Mouse (Mus musculus): ENCODE measurements around the gene Vps37b. TPM values are rescaled to one million over a fixed set of nuclear protein-coding genes. Genes with fewer than 3 reads are reported as not detected.
A peak's percentile ranks its signal among the peaks of the same experiment; 100 is the strongest.

The Vps37b gene
- polyA plus RNA-seq, 1 experiment from 2014 or later, result 58.1 TPM

GRCm38 (mm10) chr5:123979221-123979979, 52.7 kb downstream of the Vps37b start:
- H3K27me3 ChIP-seq (ENCODE audit: low read depth, poor library complexity, severe bottlenecking), result peaks cover 25% of the 10 kb centered on the region
- H3K9me3 ChIP-seq (replicated peaks), result no peaks in the 10 kb centered on the region
- 82% methylated on average over 18 of the region's 18 CpGs for WGBS
- H3K27ac ChIP-seq (replicated peaks), result no peak overlapping the region
- H3K4me3 ChIP-seq, result no peak overlapping the region
- no peak for DNase-seq (ENCODE audit: low spot score)
- H3K4me1 ChIP-seq, result peaks cover 35% of the 10 kb centered on the region
- no peaks in the 10 kb centered on the region for H3K36me3 ChIP-seq

GRCm38 (mm10) chr5:123978131-123978530, 53.9 kb downstream of the Vps37b start:
- 86% methylated on average over 5 of the region's 5 CpGs for WGBS
- Histone ChIP-seq H3K27ac (replicated peaks) (no peak overlapping the region), H3K9me3 (replicated peaks) (no peaks in the 10 kb centered on the region), H3K36me3 (no peaks in the 10 kb centered on the region), H3K27me3 (ENCODE audit: low read depth, poor library complexity, severe bottlenecking) (peaks cover 35% of the 10 kb centered on the region), H3K4me1 (peaks cover 46% of the 10 kb centered on the region), H3K4me3 (no peak overlapping the region)
- no peak for DNase-seq (ENCODE audit: low spot score)

- DNase-seq (ENCODE audit: low spot score), result no peak
- H3K9me3 ChIP-seq (replicated peaks), result no peaks in the 10 kb centered on the region
- no peak overlapping the region for H3K4me3 ChIP-seq
- H3K27me3 ChIP-seq (ENCODE audit: low read depth, poor library complexity, severe bottlenecking), result peaks cover 44% of the 10 kb centered on the region
- peaks cover 48% of the 10 kb centered on the region for H3K4me1 ChIP-seq
- H3K36me3 ChIP-seq, result no peaks in the 10 kb centered on the region
- H3K27ac ChIP-seq (replicated peaks), result no peak overlapping the region
- WGBS, result 55% methylated on average over 3 of the region's 3 CpGs
Observed at GRCm38 (mm10) chr5:123977231-123977630, 54.8 kb downstream of the Vps37b start.

GRCm38 (mm10) chr5:123975668-123976180, 56.3 kb downstream of the Vps37b start:
- no peak for DNase-seq (ENCODE audit: low spot score)
- Histone ChIP-seq H3K27ac (replicated peaks) (no peak overlapping the region), H3K4me3 (no peak overlapping the region), H3K36me3 (no peaks in the 10 kb centered on the region), H3K27me3 (ENCODE audit: low read depth, poor library complexity, severe bottlenecking) (peaks cover 49% of the 10 kb centered on the region), H3K4me1 (peaks cover 48% of the 10 kb centered on the region), H3K9me3 (replicated peaks) (no peaks in the 10 kb centered on the region)
- 89% methylated on average over 6 of the region's 6 CpGs for WGBS

GRCm38 (mm10) chr5:123974616-123975111, 57.4 kb downstream of the Vps37b start:
- peaks cover 42% of the 10 kb centered on the region for H3K4me1 ChIP-seq
- H3K36me3 ChIP-seq, result no peaks in the 10 kb centered on the region
- no peak overlapping the region for H3K27ac ChIP-seq (replicated peaks)
- 46% methylated on average over 11 of the region's 11 CpGs for WGBS
- no peaks in the 10 kb centered on the region for H3K9me3 ChIP-seq (replicated peaks)
- H3K27me3 ChIP-seq (ENCODE audit: low read depth, poor library complexity, severe bottlenecking), result peaks cover 49% of the 10 kb centered on the region
- DNase-seq (ENCODE audit: low spot score), result no peak
- peak overlapping the region; percentile 75 for H3K4me3 ChIP-seq

GRCm38 (mm10) chr5:123974179-123974485, 57.9 kb downstream of the Vps37b start:
- H3K27ac ChIP-seq (replicated peaks), result peak overlapping the region; percentile 79
- DNase-seq (ENCODE audit: low spot score), result no peak
- under 1% methylated on average over 14 of the region's 14 CpGs for WGBS

GRCm38 (mm10) chr5:123973299-123974178, 58.5 kb downstream of the Vps37b start, which contains the start of gene Hip1r:
Hip1r (plus strand) TSS chr5:123973628.
- peaks cover 49% of the 10 kb centered on the region for H3K27me3 ChIP-seq (ENCODE audit: low read depth, poor library complexity, severe bottlenecking)
- no peaks in the 10 kb centered on the region for H3K9me3 ChIP-seq (replicated peaks)
- peak within 1 kb of the TSS; percentile 79 for H3K27ac ChIP-seq (replicated peaks)
- peak within 1 kb of the TSS; percentile 75 for H3K4me3 ChIP-seq
- WGBS, result 1% methylated on average over 101 of the region's 106 CpGs
- peaks cover 37% of the 10 kb centered on the region for H3K4me1 ChIP-seq
- peak; percentile 63 for DNase-seq (ENCODE audit: low spot score)
- no peaks in the 10 kb centered on the region for H3K36me3 ChIP-seq

More at GRCm38 (mm10) chr5:123974179-123974485, 57.9 kb downstream of the Vps37b start:
- Histone ChIP-seq H3K27me3 (ENCODE audit: low read depth, poor library complexity, severe bottlenecking) (peaks cover 49% of the 10 kb centered on the region), H3K9me3 (replicated peaks) (no peaks in the 10 kb centered on the region), H3K36me3 (no peaks in the 10 kb centered on the region), H3K4me1 (peaks cover 37% of the 10 kb centered on the region), H3K4me3 (peak overlapping the region; percentile 75)

- no peak overlapping the region for H3K27ac ChIP-seq (replicated peaks)
- 74% methylated on average over 6 of the region's 6 CpGs for WGBS
- no peaks in the 10 kb centered on the region for H3K9me3 ChIP-seq (replicated peaks)
- no peak for DNase-seq (ENCODE audit: low spot score)
- peaks cover 49% of the 10 kb centered on the region for H3K27me3 ChIP-seq (ENCODE audit: low read depth, poor library complexity, severe bottlenecking)
- H3K36me3 ChIP-seq, result no peaks in the 10 kb centered on the region
- H3K4me1 ChIP-seq, result peaks cover 32% of the 10 kb centered on the region
- no peak overlapping the region for H3K4me3 ChIP-seq
Observed at GRCm38 (mm10) chr5:123972453-123972852, 59.6 kb downstream of the Vps37b start.

GRCm38 (mm10) chr5:123970576-123970975, 61.5 kb downstream of the Vps37b start:
- peaks cover 35% of the 10 kb centered on the region for H3K27me3 ChIP-seq (ENCODE audit: low read depth, poor library complexity, severe bottlenecking)
- H3K27ac ChIP-seq (replicated peaks), result no peak overlapping the region
- no peaks in the 10 kb centered on the region for H3K9me3 ChIP-seq (replicated peaks)
- 90% methylated on average over 4 of the region's 4 CpGs for WGBS
- H3K4me3 ChIP-seq, result no peak overlapping the region
- H3K36me3 ChIP-seq, result no peaks in the 10 kb centered on the region
- H3K4me1 ChIP-seq, result peaks cover 23% of the 10 kb centered on the region
- no peak for DNase-seq (ENCODE audit: low spot score)

- WGBS, result 72% methylated on average over 8 of the region's 8 CpGs
- no peak overlapping the region for H3K4me3 ChIP-seq
- H3K36me3 ChIP-seq, result no peaks in the 10 kb centered on the region
- no peaks in the 10 kb centered on the region for H3K9me3 ChIP-seq (replicated peaks)
- DNase-seq (ENCODE audit: low spot score), result no peak
- H3K27ac ChIP-seq (replicated peaks), result no peak overlapping the region
- H3K4me1 ChIP-seq, result peaks cover 11% of the 10 kb centered on the region
- peaks cover 22% of the 10 kb centered on the region for H3K27me3 ChIP-seq (ENCODE audit: low read depth, poor library complexity, severe bottlenecking)
Observed at GRCm38 (mm10) chr5:123969216-123969615, 62.9 kb downstream of the Vps37b start.

- Histone ChIP-seq H3K9me3 (replicated peaks) (no peaks in the 10 kb centered on the region), H3K4me3 (no peak overlapping the region), H3K27me3 (ENCODE audit: low read depth, poor library complexity, severe bottlenecking) (peaks cover 17% of the 10 kb centered on the region), H3K36me3 (no peaks in the 10 kb centered on the region), H3K4me1 (peaks cover 5% of the 10 kb centered on the region), H3K27ac (replicated peaks) (no peak overlapping the region)
- no peak for DNase-seq (ENCODE audit: low spot score)
- WGBS, result 89% methylated on average over 5 of the region's 5 CpGs
Observed at GRCm38 (mm10) chr5:123968468-123968867, 63.6 kb downstream of the Vps37b start.

GRCm38 (mm10) chr5:123966759-123967158, 65.3 kb downstream of the Vps37b start:
- H3K36me3 ChIP-seq, result no peaks in the 10 kb centered on the region
- no peaks in the 10 kb centered on the region for H3K9me3 ChIP-seq (replicated peaks)
- H3K4me3 ChIP-seq, result no peak overlapping the region
- H3K4me1 ChIP-seq, result no peaks in the 10 kb centered on the region
- DNase-seq (ENCODE audit: low spot score), result no peak
- H3K27ac ChIP-seq (replicated peaks), result no peak overlapping the region
- peaks cover under 1% of the 10 kb centered on the region; the same call in 1 of the 2 replicates for H3K27me3 ChIP-seq (ENCODE audit: low read depth, poor library complexity, severe bottlenecking)
- 94% methylated on average over 2 of the region's 2 CpGs for WGBS

All from midbrain, embryonic 10.5 days (tissue).